Mouse (Mus musculus): ENCODE measurements around the gene Chrna1. TPM values are rescaled to one million over a fixed set of nuclear protein-coding genes. Genes with fewer than 3 reads are reported as not detected.

Chrna1 gene
- not detected in 2 replicates for total RNA-seq (2014; rRNA removed; ENCODE audit: low replicate concordance)
- polyA plus RNA-seq (2015; fragmentation: Nextera tagmentation; extraction: Ambion mirVana): 0.03 and 0.05 TPM in 2 replicates

- Histone ChIP-seq H3K9me3 (replicated peaks; ENCODE audit: control insufficient read depth, low read length) (no peaks in the 10 kb centered on the region), H3K27me3 (ENCODE audit: control insufficient read depth, insufficient read depth, low read length) (no peaks in the 10 kb centered on the region), H3K4me1 (ENCODE audit: control insufficient read depth, insufficient read depth) (no peaks in the 10 kb centered on the region), H3K27ac (ENCODE audit: low read depth) (no peak within 1 kb of the TSS), H3K36me3 (replicated peaks; ENCODE audit: control insufficient read depth, insufficient read depth, low read length) (no peaks in the 10 kb centered on the region), H3K4me3 (ENCODE audit: low read depth, low read length) (no peak within 1 kb of the TSS), H3K9ac (replicated peaks; ENCODE audit: low read depth, low read length) (no peak within 1 kb of the TSS), H3K4me2 (ENCODE audit: low read depth, low read length) (no peak within 1 kb of the TSS)
- DNase-seq (ENCODE audit: low spot score) (no peak), ATAC-seq (ENCODE audit: insufficient read depth, low read depth) (no peak)
- WGBS: 85% methylated on average over 9 of the region's 9 CpGs
- TF ChIP-seq CTCF (IDR thresholded peaks at IDR 0.05; ENCODE audit: low read depth) (no peak), EP300 (IDR thresholded peaks at IDR 0.05; ENCODE audit: low read depth) (no peak)
These were observed at the start of gene Chrna1 for GRCm38 (mm10) chr2:73580166-73580565. Gene Chrna1, minus strand, starts transcription at chr2:73580338.

GRCm38 (mm10) chr2:73618486-73619052 is 38.4 kb upstream of the Chrna1 start:
- H3K9me3 ChIP-seq (replicated peaks; ENCODE audit: control insufficient read depth, low read length): no peaks in the 10 kb centered on the region
- H3K4me1 ChIP-seq (ENCODE audit: control insufficient read depth, insufficient read depth): no peaks in the 10 kb centered on the region
- no peak for TF ChIP-seq CTCF (IDR thresholded peaks at IDR 0.05; ENCODE audit: low read depth)
- TF ChIP-seq EP300 (IDR thresholded peaks at IDR 0.05; ENCODE audit: low read depth): no peak
- H3K9ac ChIP-seq (replicated peaks; ENCODE audit: low read depth, low read length): no peak overlapping the region
- 92% methylated on average over 4 of the region's 4 CpGs for WGBS
- DNase-seq (ENCODE audit: low spot score) (no peak), ATAC-seq (ENCODE audit: insufficient read depth, low read depth) (no peak)
- no peak overlapping the region for H3K4me2 ChIP-seq (ENCODE audit: low read depth, low read length)
- H3K27ac ChIP-seq (ENCODE audit: low read depth): no peak overlapping the region
- no peak overlapping the region for H3K4me3 ChIP-seq (ENCODE audit: low read depth, low read length)
- no peaks in the 10 kb centered on the region for H3K27me3 ChIP-seq (ENCODE audit: control insufficient read depth, insufficient read depth, low read length)
- H3K36me3 ChIP-seq (replicated peaks; ENCODE audit: control insufficient read depth, insufficient read depth, low read length): peaks cover 35% of the 10 kb centered on the region

- no peaks in the 10 kb centered on the region for H3K27me3 ChIP-seq (ENCODE audit: control insufficient read depth, insufficient read depth, low read length)
- no peak for TF ChIP-seq EP300 (IDR thresholded peaks at IDR 0.05; ENCODE audit: low read depth)
- no peak for TF ChIP-seq CTCF (IDR thresholded peaks at IDR 0.05; ENCODE audit: low read depth)
- WGBS: 88% methylated on average over 17 of the region's 17 CpGs
- no peak overlapping the region for H3K27ac ChIP-seq (ENCODE audit: low read depth)
- peaks cover 33% of the 10 kb centered on the region for H3K36me3 ChIP-seq (replicated peaks; ENCODE audit: control insufficient read depth, insufficient read depth, low read length)
- no peak overlapping the region for H3K9ac ChIP-seq (replicated peaks; ENCODE audit: low read depth, low read length)
- H3K9me3 ChIP-seq (replicated peaks; ENCODE audit: control insufficient read depth, low read length): no peaks in the 10 kb centered on the region
- no peak for ATAC-seq (ENCODE audit: insufficient read depth, low read depth)
- H3K4me2 ChIP-seq (ENCODE audit: low read depth, low read length): no peak overlapping the region
- DNase-seq (ENCODE audit: low spot score): no peak
- no peaks in the 10 kb centered on the region for H3K4me1 ChIP-seq (ENCODE audit: control insufficient read depth, insufficient read depth)
- H3K4me3 ChIP-seq (ENCODE audit: low read depth, low read length): no peak overlapping the region
These were observed 36.4 kb upstream of the Chrna1 start for GRCm38 (mm10) chr2:73616434-73617057.

- no peaks in the 10 kb centered on the region for H3K27me3 ChIP-seq (ENCODE audit: control insufficient read depth, insufficient read depth, low read length)
- no peak overlapping the region for H3K9ac ChIP-seq (replicated peaks; ENCODE audit: low read depth, low read length)
- DNase-seq (ENCODE audit: low spot score) (no peak), ATAC-seq (ENCODE audit: insufficient read depth, low read depth) (no peak)
- no peak overlapping the region for H3K4me2 ChIP-seq (ENCODE audit: low read depth, low read length)
- no peak overlapping the region for H3K27ac ChIP-seq (ENCODE audit: low read depth)
- WGBS: 92% methylated on average over 5 of the region's 5 CpGs
- H3K36me3 ChIP-seq (replicated peaks; ENCODE audit: control insufficient read depth, insufficient read depth, low read length): peaks cover 40% of the 10 kb centered on the region
- TF ChIP-seq CTCF (IDR thresholded peaks at IDR 0.05; ENCODE audit: low read depth) (no peak), EP300 (IDR thresholded peaks at IDR 0.05; ENCODE audit: low read depth) (no peak)
- H3K4me3 ChIP-seq (ENCODE audit: low read depth, low read length): no peak overlapping the region
- no peaks in the 10 kb centered on the region for H3K9me3 ChIP-seq (replicated peaks; ENCODE audit: control insufficient read depth, low read length)
- H3K4me1 ChIP-seq (ENCODE audit: control insufficient read depth, insufficient read depth): no peaks in the 10 kb centered on the region
These were observed 35.3 kb upstream of the Chrna1 start for GRCm38 (mm10) chr2:73615456-73615855.

GRCm38 (mm10) chr2:73614303-73614702 is 34.2 kb upstream of the Chrna1 start:
- H3K4me1 ChIP-seq (ENCODE audit: control insufficient read depth, insufficient read depth): no peaks in the 10 kb centered on the region
- no peak overlapping the region for H3K4me3 ChIP-seq (ENCODE audit: low read depth, low read length)
- H3K27me3 ChIP-seq (ENCODE audit: control insufficient read depth, insufficient read depth, low read length): no peaks in the 10 kb centered on the region
- H3K9me3 ChIP-seq (replicated peaks; ENCODE audit: control insufficient read depth, low read length): no peaks in the 10 kb centered on the region
- ATAC-seq (ENCODE audit: insufficient read depth, low read depth) (no peak), DNase-seq (ENCODE audit: low spot score) (no peak)
- TF ChIP-seq CTCF (IDR thresholded peaks at IDR 0.05; ENCODE audit: low read depth): no peak
- TF ChIP-seq EP300 (IDR thresholded peaks at IDR 0.05; ENCODE audit: low read depth): no peak
- no peak overlapping the region for H3K27ac ChIP-seq (ENCODE audit: low read depth)
- no peak overlapping the region for H3K9ac ChIP-seq (replicated peaks; ENCODE audit: low read depth, low read length)
- WGBS: 94% methylated on average over 8 of the region's 8 CpGs
- H3K4me2 ChIP-seq (ENCODE audit: low read depth, low read length): no peak overlapping the region
- peaks cover 40% of the 10 kb centered on the region for H3K36me3 ChIP-seq (replicated peaks; ENCODE audit: control insufficient read depth, insufficient read depth, low read length)
